Mouse (Mus musculus): ENCODE measurements around the gene Casq2.

- TF ChIP-seq POLR2A (IDR thresholded peaks at IDR 0.05; ENCODE audit: insufficient read length, low read depth) (no peak), E2F4 (IDR thresholded peaks at IDR 0.05; ENCODE audit: insufficient read depth) (no peak), USF1 (IDR thresholded peaks at IDR 0.05; ENCODE audit: low read depth) (no peak), TCF12 (IDR thresholded peaks at IDR 0.05; ENCODE audit: insufficient read depth, poor library complexity, severe bottlenecking) (no peak), POLR2AphosphoS2 (IDR thresholded peaks at IDR 0.05; ENCODE audit: insufficient read length, low read depth) (no peak), MYOD1 (IDR thresholded peaks at IDR 0.05; ENCODE audit: control insufficient read depth in 1 of 3, insufficient read length in 2 of 3, low read depth in 2 of 3) (no peak), MYOG (IDR thresholded peaks at IDR 0.05; ENCODE audit: control insufficient read depth in 1 of 3, insufficient read depth in 1 of 3, insufficient read length in 2 of 3, low read depth in 2 of 3) (no peak), CEBPB (IDR thresholded peaks at IDR 0.05; ENCODE audit: insufficient read depth, poor library complexity, severe bottlenecking) (no peak), TCF3 (IDR thresholded peaks at IDR 0.05; ENCODE audit: insufficient read length, low read depth) (no peak), MAX (IDR thresholded peaks at IDR 0.05; ENCODE audit: low read depth) (no peak), SRF (IDR thresholded peaks at IDR 0.05; ENCODE audit: control insufficient read depth, insufficient read length, low read depth) (no peak)
Observed at GRCm38 (mm10) chr3:102191575-102191974, 105.4 kb downstream of the Casq2 start.

Data from myocyte (in vitro differentiated cells).